Mouse (Mus musculus): ENCODE data around the gene Rtn2. TPM values are rescaled to one million over a fixed set of nuclear protein-coding genes. Genes with fewer than 3 reads are reported as not detected.

Gene Rtn2
- total RNA-seq (2022), result 10 to 100 TPM in 1 of 4 experiments, 1 to 10 TPM in 3; 3.8 to 15.0 (median 6.8) TPM

GRCm38 (mm10) chr7:19282385-19282784 is at the start of gene Rtn2:
Rtn2 (plus strand) TSS chr7:19282624.
- no peak for DNase-seq

GRCm38 (mm10) chr7:19234652-19235051 is 47.8 kb upstream of the Rtn2 start:
- DNase-seq, result no peak

- no peak for DNase-seq
These were observed 47.2 kb upstream of the Rtn2 start for GRCm38 (mm10) chr7:19235092-19235671.

- no peak for DNase-seq
These were observed 46.0 kb upstream of the Rtn2 start for GRCm38 (mm10) chr7:19236411-19236810.

- DNase-seq, result no peak
These were observed 44.1 kb upstream of the Rtn2 start for GRCm38 (mm10) chr7:19238344-19238743.

- peak; percentile 83 for DNase-seq
These were observed 43.0 kb upstream of the Rtn2 start for GRCm38 (mm10) chr7:19239423-19239822.

- DNase-seq, result no peak
These were observed 42.4 kb upstream of the Rtn2 start for GRCm38 (mm10) chr7:19239986-19240385.

- DNase-seq, result no peak
These were observed 41.4 kb upstream of the Rtn2 start for GRCm38 (mm10) chr7:19240905-19241463.

GRCm38 (mm10) chr7:19242005-19242404 is 40.4 kb upstream of the Rtn2 start:
- no peak for DNase-seq

- no peak for DNase-seq
These were observed 38.6 kb upstream of the Rtn2 start for GRCm38 (mm10) chr7:19243858-19244257.

- peak; percentile 75 for DNase-seq
These were observed 37.3 kb upstream of the Rtn2 start for GRCm38 (mm10) chr7:19245083-19245482.

- no peak for DNase-seq
These were observed 35.6 kb upstream of the Rtn2 start for GRCm38 (mm10) chr7:19246855-19247254.

- DNase-seq, result no peak
These were observed 34.9 kb upstream of the Rtn2 start for GRCm38 (mm10) chr7:19247511-19247910.

- DNase-seq, result no peak
These were observed 30.3 kb upstream of the Rtn2 start for GRCm38 (mm10) chr7:19252078-19252477.

GRCm38 (mm10) chr7:19253437-19253836 is 29.0 kb upstream of the Rtn2 start:
- DNase-seq, result no peak

GRCm38 (mm10) chr7:19255395-19255794 is 27.0 kb upstream of the Rtn2 start:
- DNase-seq, result no peak

- no peak for DNase-seq
These were observed 25.9 kb upstream of the Rtn2 start for GRCm38 (mm10) chr7:19256567-19256966.

- DNase-seq, result peak; percentile 63
These were observed 24.9 kb upstream of the Rtn2 start for GRCm38 (mm10) chr7:19257390-19258022.

GRCm38 (mm10) chr7:19258336-19258735 is 24.1 kb upstream of the Rtn2 start:
- DNase-seq, result no peak

GRCm38 (mm10) chr7:19265147-19265546 is 17.3 kb upstream of the Rtn2 start:
- DNase-seq, result no peak

- no peak for DNase-seq
These were observed 16.2 kb upstream of the Rtn2 start for GRCm38 (mm10) chr7:19265928-19266822.

GRCm38 (mm10) chr7:19267051-19267450 is 15.4 kb upstream of the Rtn2 start:
- DNase-seq, result no peak

Measured in adrenal gland, adult 8-10 months (tissue).